Mouse (Mus musculus) testis, postnatal 10 days (tissue): ENCODE data around the gene Dll3.

Source experiments
- DNase-seq: peaks from one replicate; pipeline ENCODE4 v3.0.0; 2021; ENCODE audit warnings: low spot score

The Dll3 gene

GRCm38 (mm10) chr7:28309737-28310136 is 7.7 kb upstream of the Dll3 start:
- no peak for DNase-seq

GRCm38 (mm10) chr7:28306216-28306615 is 4.2 kb upstream of the Dll3 start:
- DNase-seq: no peak

GRCm38 (mm10) chr7:28305641-28306040 is 3.6 kb upstream of the Dll3 start:
- peak; percentile 40 for DNase-seq

GRCm38 (mm10) chr7:28298837-28299625 is 3.0 kb downstream of the Dll3 start:
- DNase-seq: peak; percentile 70

GRCm38 (mm10) chr7:28294481-28294880 is 7.6 kb downstream of the Dll3 start:
- peak; percentile 86 for DNase-seq

- DNase-seq: peak; percentile 65
Observed at GRCm38 (mm10) chr7:28290638-28291590, 11.1 kb downstream of the Dll3 start, which contains the start of gene Selenov. Selenov (minus strand) TSS chr7:28291186.

GRCm38 (mm10) chr7:28290165-28290564 is 11.9 kb downstream of the Dll3 start:
- DNase-seq: no peak

GRCm38 (mm10) chr7:28280630-28281029 is 21.4 kb downstream of the Dll3 start:
- DNase-seq: no peak

GRCm38 (mm10) chr7:28278279-28278652 is 23.8 kb downstream of the Dll3 start:
- DNase-seq: no peak

GRCm38 (mm10) chr7:28277615-28278278 is 24.3 kb downstream of the Dll3 start, which contains the start of gene Eid2b:
Eid2b (plus strand) TSS chr7:28277739.
- DNase-seq: peak; percentile 98

GRCm38 (mm10) chr7:28277237-28277614 is 24.8 kb downstream of the Dll3 start:
- no peak for DNase-seq

GRCm38 (mm10) chr7:28271761-28272160 is 30.3 kb downstream of the Dll3 start:
- no peak for DNase-seq

- DNase-seq: no peak
Observed at GRCm38 (mm10) chr7:28269355-28269754, 32.7 kb downstream of the Dll3 start.

- no peak for DNase-seq
Observed at GRCm38 (mm10) chr7:28268576-28268975, 33.5 kb downstream of the Dll3 start.

- DNase-seq: peak; percentile 72
Observed at GRCm38 (mm10) chr7:28268042-28268531, 34.0 kb downstream of the Dll3 start.

GRCm38 (mm10) chr7:28267129-28268041 is 34.7 kb downstream of the Dll3 start, which contains the start of gene Eid2:
Eid2 (plus strand) TSS chr7:28267881.
- DNase-seq: peak; percentile 91

- no peak for DNase-seq
Observed at GRCm38 (mm10) chr7:28265391-28265790, 36.6 kb downstream of the Dll3 start.

GRCm38 (mm10) chr7:28263786-28264185 is 38.3 kb downstream of the Dll3 start:
- peak; percentile 91 for DNase-seq

GRCm38 (mm10) chr7:28262861-28263260 is 39.2 kb downstream of the Dll3 start:
- DNase-seq: no peak

- DNase-seq: no peak
Observed at GRCm38 (mm10) chr7:28255476-28255875, 46.6 kb downstream of the Dll3 start.

GRCm38 (mm10) chr7:28254591-28254990 is 47.4 kb downstream of the Dll3 start:
- no peak for DNase-seq
